Mouse (Mus musculus): ENCODE data around the gene Slc25a17. TPM values are rescaled to one million over a fixed set of nuclear protein-coding genes. Genes with fewer than 3 reads are reported as not detected.
A peak's percentile ranks its signal among the peaks of the same experiment; 100 is the strongest.

The Slc25a17 gene
- total RNA-seq, 2 experiments from 2014 or later = 15.7 to 18.0 TPM

DNA sequence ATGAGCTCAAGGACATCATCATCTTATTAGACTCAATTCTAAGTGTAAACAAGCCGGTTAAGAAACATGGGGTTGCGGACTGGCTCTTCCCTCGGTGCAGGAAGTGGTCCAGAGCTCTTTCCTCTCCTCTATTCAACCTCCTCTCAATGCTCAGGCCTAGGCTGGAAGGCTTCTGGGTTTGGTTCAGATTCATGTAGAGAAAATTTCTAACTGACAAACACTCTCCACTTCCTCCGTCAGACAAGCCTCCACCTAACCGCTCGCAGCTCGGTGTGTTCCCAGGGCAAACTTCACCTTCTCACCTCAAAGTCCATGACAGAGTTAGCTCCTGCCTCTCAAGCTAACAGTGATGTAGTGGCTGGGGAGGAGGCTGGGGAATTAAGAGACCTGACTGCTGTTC, 56.6 kb downstream of the Slc25a17 start:
- DNase-seq = no peak
- intact Hi-C loops (cut with DNase I) = no loop called here

DNA sequence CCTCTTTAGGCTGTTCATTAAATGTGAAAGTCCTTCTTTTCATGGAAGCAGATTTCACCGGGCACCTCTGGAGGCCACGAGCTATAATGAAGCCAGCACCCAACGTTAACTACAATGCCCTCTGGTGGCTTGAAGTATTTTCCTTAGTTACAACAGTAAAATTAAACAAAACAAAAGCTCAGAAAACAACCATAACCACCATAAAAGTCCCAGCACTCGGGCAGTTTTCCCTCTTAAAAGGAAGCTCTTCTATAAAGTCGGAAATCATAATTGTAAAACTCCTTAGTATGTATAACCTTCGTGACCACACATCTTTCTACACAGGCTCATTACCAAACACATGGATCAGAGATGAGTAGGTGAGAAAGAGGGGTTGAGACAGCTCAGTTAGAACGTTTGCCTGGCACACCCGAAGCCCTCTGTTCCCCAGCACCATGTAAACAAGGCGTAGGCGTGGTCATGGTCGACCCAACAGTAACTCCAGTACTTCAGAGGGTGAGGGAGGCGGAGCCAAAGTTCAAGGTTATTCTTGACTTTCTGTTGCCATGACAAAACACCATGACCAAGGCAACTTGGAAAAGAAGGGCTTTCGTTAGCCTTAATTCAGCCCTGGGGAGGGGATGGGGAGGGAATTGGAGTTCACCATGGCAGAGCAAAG, 58.3 kb downstream of the Slc25a17 start:
- no peak for DNase-seq

GRCm38 (mm10) chr15:81301193-81302070, 59.2 kb downstream of the Slc25a17 start:
- DNase-seq = no peak
- intact Hi-C loops (cut with DNase I) = loop anchor here (1.0 kb wide), 1 partner anchor 62 kb away; no protein-coding TSS in a partner anchor

More for the DNA sequence above, 58.3 kb downstream of the Slc25a17 start:
- intact Hi-C loops (cut with DNase I) = loop anchor here (1.0 kb wide), 1 partner anchor 63 kb away; no protein-coding TSS in a partner anchor

GRCm38 (mm10) chr15:81300520-81301069, 60.0 kb downstream of the Slc25a17 start:
- intact Hi-C loops (cut with DNase I) = no loop called here
- no peak for DNase-seq

DNA sequence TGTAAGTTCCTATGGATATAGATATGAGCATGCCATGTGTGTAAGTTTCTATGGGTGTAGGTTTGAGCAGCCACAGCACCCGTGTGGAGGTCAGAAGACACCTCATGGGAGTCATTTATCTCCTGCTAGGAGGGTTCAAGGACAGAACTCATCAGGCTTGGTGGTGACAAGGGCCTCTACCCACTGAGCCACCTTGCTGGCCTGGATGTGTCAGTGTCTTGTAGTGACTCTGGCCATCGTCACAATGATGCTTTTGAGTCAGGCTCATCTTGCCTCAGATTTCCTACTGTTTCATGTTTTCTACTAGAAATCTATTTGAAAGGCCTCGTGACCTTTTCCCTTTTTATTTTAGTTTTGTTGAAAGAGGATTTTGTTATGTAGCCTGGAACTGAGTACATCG, 61.1 kb downstream of the Slc25a17 start:
- no peak for DNase-seq
- intact Hi-C loops (cut with DNase I) = no loop called here

- intact Hi-C loops (cut with DNase I) = no loop called here
- no peak for DNase-seq
Measured at GRCm38 (mm10) chr15:81298213-81298612, 62.4 kb downstream of the Slc25a17 start.

DNA sequence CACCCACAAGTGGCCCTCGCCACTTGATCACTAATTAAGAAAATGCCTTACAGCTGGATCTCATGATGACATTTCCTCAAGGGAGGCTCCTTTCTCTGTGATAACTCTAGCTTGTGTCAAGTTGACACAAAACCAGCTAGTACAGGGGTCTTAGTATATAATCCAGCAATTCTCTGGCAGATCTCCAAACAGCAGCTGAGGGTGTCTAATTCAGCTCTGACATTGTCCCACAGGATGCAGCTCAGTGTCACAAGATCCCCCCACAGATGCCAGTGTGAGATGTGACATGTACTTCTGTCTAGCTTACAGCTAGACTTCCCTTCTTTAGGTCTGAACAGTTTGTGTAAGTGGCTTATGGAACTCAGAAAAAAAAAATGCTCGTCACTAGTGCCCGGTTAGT, 63.1 kb downstream of the Slc25a17 start:
- intact Hi-C loops (cut with DNase I) = no loop called here
- no peak for DNase-seq

DNA sequence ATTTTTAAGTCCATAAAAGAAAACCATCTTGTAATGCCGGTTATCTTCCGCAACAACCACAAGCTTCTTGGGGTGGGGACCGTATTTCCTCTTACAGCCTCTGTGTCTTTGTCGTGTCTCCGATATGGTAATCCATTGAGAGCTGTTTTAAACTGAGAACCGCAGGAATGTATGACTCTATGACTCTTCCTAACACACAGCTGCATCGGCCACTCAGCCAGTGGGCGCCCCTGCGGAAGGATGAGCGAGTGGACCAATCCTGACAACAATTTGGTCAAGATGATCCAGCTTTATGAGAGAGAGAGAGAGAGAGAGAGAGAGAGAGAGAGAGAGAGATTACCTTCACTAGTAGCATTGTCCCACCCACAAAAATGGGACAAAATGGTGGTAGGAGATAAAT, 65.7 kb downstream of the Slc25a17 start:
- DNase-seq = no peak

DNA sequence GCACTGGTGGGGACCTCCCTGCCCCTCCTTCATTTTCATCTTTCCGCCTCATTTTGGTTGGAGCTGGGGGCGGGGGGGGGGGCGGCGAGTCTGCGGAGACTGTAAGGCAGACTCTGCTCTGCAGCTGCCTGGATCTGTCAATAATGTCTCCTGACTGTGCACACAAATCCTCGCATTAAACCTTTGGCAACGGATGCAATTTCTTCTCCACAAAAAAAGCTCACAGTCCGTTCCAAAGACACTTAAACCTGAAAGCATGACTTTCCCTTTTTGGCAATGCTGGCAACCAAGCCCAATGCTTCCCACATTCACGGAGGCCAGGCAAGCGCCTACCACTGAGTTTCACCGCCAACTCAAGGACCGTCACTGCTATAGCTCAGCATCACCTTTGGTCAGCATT, 66.2 kb downstream of the Slc25a17 start:
- intact Hi-C loops (cut with DNase I) = no loop called here
- no peak for DNase-seq

More for the DNA sequence above, 65.7 kb downstream of the Slc25a17 start:
- intact Hi-C loops (cut with DNase I) = no loop called here

GRCm38 (mm10) chr15:81290747-81291146, 69.9 kb downstream of the Slc25a17 start:
- intact Hi-C loops (cut with DNase I) = no loop called here

DNA sequence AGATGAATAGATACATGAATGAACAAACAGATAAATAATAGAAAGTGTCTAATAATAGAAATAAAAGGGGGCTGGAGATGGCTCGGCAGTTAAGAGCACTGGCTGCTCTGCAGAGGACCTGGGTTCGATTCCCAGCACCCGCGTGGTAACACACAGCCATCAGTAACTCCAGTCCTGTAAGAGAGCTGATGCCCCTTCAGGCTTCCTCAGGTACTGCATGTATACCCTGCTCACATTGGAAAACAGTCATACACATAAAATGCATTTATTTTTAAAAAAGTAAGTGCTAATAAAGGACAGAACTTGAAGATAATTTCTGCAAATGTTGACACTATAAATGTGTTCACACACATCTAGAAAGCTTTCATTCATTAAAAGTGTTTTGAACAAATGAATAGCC, 70.4 kb downstream of the Slc25a17 start:
- DNase-seq = no peak
- intact Hi-C loops (cut with DNase I) = no loop called here

More at GRCm38 (mm10) chr15:81290747-81291146, 69.9 kb downstream of the Slc25a17 start:
- no peak for DNase-seq

DNA sequence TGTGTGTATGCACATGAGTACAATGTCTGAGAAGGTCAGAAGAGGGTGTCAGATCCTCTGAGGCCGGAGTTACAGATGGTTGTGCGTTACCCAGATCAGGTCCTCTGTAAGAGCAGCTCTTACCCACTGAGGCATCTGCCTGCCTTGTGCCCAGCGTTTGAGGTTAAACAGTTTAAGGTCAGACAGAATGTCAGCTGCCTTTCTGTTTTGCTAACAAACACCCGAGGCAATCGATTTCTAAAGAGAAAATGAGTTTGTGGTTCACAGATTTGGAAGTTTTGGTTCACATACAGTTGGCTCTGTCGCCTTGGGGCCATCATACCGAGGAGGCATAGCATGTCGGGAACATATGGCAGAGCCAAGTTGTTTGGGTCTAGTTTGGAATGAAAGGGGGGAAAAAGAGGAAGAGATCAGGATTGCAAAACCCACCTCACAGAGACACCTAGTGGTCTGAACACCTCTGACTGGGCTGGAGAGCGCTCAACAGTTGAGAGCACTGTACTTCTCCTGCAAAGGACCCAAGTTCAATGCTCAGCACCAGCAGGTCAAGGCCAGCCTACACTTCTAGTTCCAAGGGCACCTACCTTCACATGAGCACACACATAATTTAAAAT, 76.4 kb downstream of the Slc25a17 start:
- intact Hi-C loops (cut with DNase I) = no loop called here
- no peak for DNase-seq

- intact Hi-C loops (cut with DNase I) = no loop called here
- no peak for DNase-seq
Measured at GRCm38 (mm10) chr15:81278699-81279098, 81.9 kb downstream of the Slc25a17 start.

DNA sequence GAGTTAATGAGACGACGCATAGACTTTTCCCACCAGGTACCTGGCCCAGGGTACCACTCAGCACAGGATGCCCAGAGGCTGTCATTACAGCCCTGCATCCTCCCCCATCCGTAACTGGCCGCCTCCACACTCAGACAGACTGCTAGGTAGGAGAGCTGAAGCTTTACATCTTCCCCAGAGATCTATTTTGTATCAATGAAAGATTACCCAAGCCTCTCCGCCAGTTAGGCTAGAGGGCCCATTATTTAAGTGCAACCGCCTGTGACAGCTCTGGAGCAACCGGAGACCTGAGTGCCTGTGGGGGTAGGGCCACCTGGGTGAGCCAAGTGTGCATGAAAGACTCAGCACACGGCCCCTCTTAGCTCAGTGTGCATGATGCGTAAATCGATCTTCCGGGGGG, 82.7 kb downstream of the Slc25a17 start:
- intact Hi-C loops (cut with DNase I) = no loop called here
- DNase-seq = no peak

DNA sequence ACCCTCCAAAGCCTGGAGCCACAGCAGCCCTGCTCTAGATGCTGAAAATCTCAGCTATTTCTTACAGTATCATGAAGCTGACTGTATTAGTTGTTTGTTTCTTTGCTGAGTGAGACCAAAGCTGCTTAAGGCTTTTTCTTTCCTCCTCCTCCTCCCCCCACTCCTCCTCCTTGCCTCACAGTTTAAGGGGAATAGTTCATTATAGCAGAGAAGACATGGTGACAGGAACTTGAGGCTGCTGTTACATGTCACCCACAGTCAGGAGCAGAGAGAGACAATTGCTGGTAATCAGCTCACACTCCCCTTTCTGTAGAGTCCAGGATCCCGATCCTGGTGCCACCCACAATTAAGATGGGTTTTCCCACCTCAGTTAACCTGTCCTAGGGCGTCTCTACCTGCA, 87.3 kb downstream of the Slc25a17 start:
- DNase-seq = no peak
- intact Hi-C loops (cut with DNase I) = no loop called here

DNA sequence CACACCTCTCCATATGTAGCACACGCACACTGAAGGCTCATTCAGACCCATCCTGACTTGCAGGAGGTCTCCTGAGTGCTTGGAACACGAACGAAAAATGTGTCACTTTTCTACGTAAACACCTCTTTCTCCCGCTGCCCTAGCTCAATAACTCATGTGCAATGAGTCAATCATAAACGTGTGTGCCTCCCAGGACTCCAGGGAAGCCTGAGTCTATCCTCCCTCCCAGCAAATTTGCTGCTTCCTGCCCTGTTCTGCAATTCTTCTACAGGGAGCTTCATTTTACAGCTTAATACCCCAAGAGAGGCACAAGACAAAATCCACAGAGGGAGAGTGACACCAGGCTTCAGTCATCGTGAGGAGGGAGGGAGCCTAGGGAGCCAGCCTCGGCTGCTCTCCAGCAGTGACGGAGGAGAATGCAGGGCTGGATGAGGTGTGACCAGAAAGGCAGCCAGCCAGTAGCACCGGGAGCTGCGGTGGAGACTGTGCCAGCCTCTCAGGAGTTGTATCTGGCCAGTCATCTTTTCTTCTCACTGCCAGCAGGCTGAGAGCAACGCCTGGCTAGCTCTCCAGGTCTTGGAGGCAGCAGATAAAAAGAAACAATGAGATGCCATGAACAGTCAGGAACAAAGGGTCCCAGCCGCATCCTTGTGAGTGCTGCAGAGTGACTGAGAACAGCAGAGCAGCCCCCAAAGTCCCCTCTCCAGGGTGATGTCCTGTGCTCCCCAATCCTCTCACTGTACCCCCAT, 88.1 kb downstream of the Slc25a17 start:
- intact Hi-C loops (cut with DNase I) = no loop called here
- DNase-seq = peak; percentile 36 to 41
